Mouse (Mus musculus): ENCODE measurements around the gene Hagh.

DNA sequence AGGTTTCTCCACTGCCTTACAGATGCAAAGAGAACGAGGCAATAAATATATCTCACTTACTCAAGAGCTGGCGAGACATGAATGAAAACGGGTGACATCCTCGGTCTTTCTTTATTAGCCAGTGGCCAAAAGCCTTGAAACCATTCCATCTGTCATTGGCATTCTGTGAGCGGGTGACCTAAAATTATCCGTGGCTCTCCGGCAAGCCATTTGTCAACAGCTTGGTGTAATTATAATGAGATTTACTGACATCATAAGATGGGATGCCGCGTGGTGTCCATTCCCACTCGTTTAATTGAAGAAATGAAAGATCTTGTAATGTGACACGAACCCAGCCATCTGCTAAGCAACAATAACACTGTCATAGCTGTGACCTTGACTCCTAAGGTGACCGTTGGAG, 45.2 kb upstream of the Hagh start:
- no peak for TF ChIP-seq GATA1 (IDR thresholded peaks at IDR 0.05; ENCODE audit: borderline replicate concordance, low read length)
- TF ChIP-seq CTCF (IDR thresholded peaks at IDR 0.05; ENCODE audit: low read depth, low read length), result no peak
- TF ChIP-seq POLR2AphosphoS5 (IDR thresholded peaks at IDR 0.05; ENCODE audit: insufficient replicate concordance, low read depth, low read length), result no peak

Measured in G1E (cell line).